17 mouse cellular contexts compared by ENCODE assay signal in the genomic region with DNA sequence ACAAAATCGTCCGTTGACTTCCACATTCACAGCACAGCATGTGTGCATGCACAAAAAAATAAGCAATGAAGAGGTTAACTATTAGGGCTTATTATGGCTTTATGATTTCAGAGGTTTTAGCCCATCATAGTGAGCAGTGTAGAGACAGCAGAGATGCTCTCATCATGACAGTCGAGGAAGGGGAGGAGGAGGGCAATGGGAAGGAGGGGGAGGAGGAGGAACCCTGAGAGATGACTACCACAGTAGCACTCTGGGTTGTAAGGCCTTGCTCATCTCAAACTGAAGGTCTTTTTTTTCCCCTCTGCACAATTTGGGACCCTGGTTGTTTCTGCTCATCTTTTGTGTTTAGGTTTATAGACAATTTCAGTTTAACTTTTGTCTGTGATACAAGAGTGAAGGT.
"Had no signal": no experiment of that assay in that cellular context is flagged by ENCODE, and none has a peak within 500 bp of the region (broad histone marks: within the 10 kb centered on the region; RNA-seq: fewer than 3 reads in every experiment).

No protein-coding gene starts in this region.

- H3K27ac ChIP-seq: liver, embryonic 12.5 days; liver, embryonic 14.5 days; macrophage; midbrain, embryonic 13.5 days; neural tube, embryonic 13.5 days; neural tube, embryonic 15.5 days had no signal

- H3K4me1 ChIP-seq: liver, embryonic 12.5 days had no signal

- DNase-seq: lung, adult 18-20 months; lung, postnatal 10 days; retina, postnatal 1 day; right cerebral cortex, adult 18-20 months; right cerebral cortex, postnatal 25 days; right cerebral cortex, postnatal 4 days; spleen, adult 18-20 months had no signal

- H3K36me3 ChIP-seq: liver, embryonic 12.5 days; neural tube, embryonic 13.5 days; neural tube, embryonic 15.5 days had no signal

- ATAC-seq: liver, embryonic 12.5 days; midbrain, embryonic 13.5 days; midbrain, embryonic 16.5 days had no signal

- H3K4me3 ChIP-seq: liver, embryonic 12.5 days; midbrain, embryonic 13.5 days; myocyte; neural tube, embryonic 13.5 days; neural tube, embryonic 15.5 days had no signal

- H3K27me3 ChIP-seq: midbrain, embryonic 13.5 days; neural tube, embryonic 13.5 days; neural tube, embryonic 15.5 days had no signal

- H3K9ac ChIP-seq: liver, embryonic 12.5 days; liver, embryonic 14.5 days; lung, embryonic 14.5 days; midbrain, embryonic 13.5 days; neural tube, embryonic 13.5 days; neural tube, embryonic 15.5 days had no signal

- H3K4me2 ChIP-seq: liver, embryonic 12.5 days; lung, embryonic 14.5 days; midbrain, embryonic 11.5 days; midbrain, embryonic 13.5 days; neural tube, embryonic 13.5 days; neural tube, embryonic 15.5 days had no signal

- H3K9me3 ChIP-seq: neural tube, embryonic 15.5 days had no signal
